Mouse (Mus musculus): ENCODE measurements around the gene Itih5. TPM values are rescaled to one million over a fixed set of nuclear protein-coding genes. Genes with fewer than 3 reads are reported as not detected.

Itih5 gene
- total and polyA plus RNA-seq, 3 experiments = 3.6 to 4.5 (median 4.3) TPM

DNA sequence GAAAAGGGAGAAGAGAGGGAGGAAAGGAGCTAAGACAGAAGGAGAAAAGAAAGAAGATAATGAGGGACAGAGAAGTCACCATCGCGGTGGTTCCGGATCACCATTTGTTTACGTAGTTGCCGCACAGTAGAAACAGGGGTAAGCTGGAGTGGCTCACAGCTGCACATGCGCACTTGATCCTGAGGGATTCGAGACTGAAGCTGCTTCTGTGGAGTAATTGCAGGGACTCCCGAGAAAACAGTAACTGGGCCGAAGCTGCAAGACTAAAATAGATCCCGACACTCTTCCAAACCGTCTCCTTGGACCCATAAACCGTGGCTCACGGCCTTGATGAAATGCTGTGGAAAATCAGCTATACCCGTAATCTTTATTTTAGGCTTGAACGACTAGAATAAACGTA, 16.6 kb downstream of the Itih5 start:
- Histone ChIP-seq H3K27ac (no peak overlapping the region), H3K9ac (ENCODE audit: low read depth, low read length) (no peak overlapping the region), H3K4me1 (ENCODE audit: control insufficient read depth, insufficient read depth, low read length) (no peaks in the 10 kb centered on the region), H3K27me3 (ENCODE audit: control insufficient read depth, insufficient read depth, low read length) (no peaks in the 10 kb centered on the region), H3K36me3 (ENCODE audit: control insufficient read depth, insufficient read depth, low read length) (no peaks in the 10 kb centered on the region), H3K4me3 (no peak overlapping the region), H3K79me2 (replicated peaks; ENCODE audit: control insufficient read depth, insufficient read depth, low read length) (no peaks in the 10 kb centered on the region)
- WGBS = 86% methylated on average over 16 of the region's 16 CpGs
- no peak for DNase-seq
- intact Hi-C loops (cut with DNase I) = no loop called here
- TF ChIP-seq EP300 (IDR thresholded peaks at IDR 0.05; ENCODE audit: insufficient read depth, low read depth, low read length) = no peak
- no peak for TF ChIP-seq POLR2A (IDR thresholded peaks at IDR 0.05; ENCODE audit: insufficient read depth, low read depth, low read length)
- no peak for TF ChIP-seq CTCF (IDR thresholded peaks at IDR 0.05)

DNA sequence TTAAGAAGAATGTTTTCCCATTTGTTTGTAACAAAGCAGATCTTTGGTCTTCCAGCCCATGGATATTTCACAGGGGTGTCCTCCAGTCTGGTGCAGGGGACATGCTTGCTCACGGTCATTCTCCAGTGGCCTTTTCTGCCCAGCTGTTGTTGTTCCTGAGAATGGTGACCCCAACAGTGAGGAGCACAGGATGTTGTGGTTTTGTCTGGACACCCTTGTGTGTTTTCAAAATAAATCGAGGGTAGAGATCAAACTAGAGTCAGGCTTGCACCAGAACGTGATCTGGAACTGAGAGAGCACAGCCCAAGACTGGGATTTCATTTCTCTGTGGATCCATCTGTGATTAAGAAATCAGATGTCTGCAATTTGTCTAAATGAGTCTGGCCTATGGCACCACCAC, 40.2 kb downstream of the Itih5 start:
- intact Hi-C loops (cut with DNase I) = no loop called here
- 38% methylated on average over 3 of the region's 3 CpGs for WGBS
- TF ChIP-seq CTCF (IDR thresholded peaks at IDR 0.05) = no peak
- no peak for TF ChIP-seq POLR2A (IDR thresholded peaks at IDR 0.05; ENCODE audit: insufficient read depth, low read depth, low read length)
- TF ChIP-seq EP300 (IDR thresholded peaks at IDR 0.05; ENCODE audit: insufficient read depth, low read depth, low read length) = no peak
- DNase-seq = peak in 1 of 2 experiments; percentile 18
- Histone ChIP-seq H3K4me1 (ENCODE audit: control insufficient read depth, insufficient read depth, low read length) (no peaks in the 10 kb centered on the region), H3K9ac (ENCODE audit: low read depth, low read length) (no peak overlapping the region), H3K27me3 (ENCODE audit: control insufficient read depth, insufficient read depth, low read length) (no peaks in the 10 kb centered on the region), H3K36me3 (ENCODE audit: control insufficient read depth, insufficient read depth, low read length) (no peaks in the 10 kb centered on the region), H3K27ac (no peak overlapping the region), H3K4me3 (no peak overlapping the region), H3K79me2 (replicated peaks; ENCODE audit: control insufficient read depth, insufficient read depth, low read length) (no peaks in the 10 kb centered on the region)

DNA sequence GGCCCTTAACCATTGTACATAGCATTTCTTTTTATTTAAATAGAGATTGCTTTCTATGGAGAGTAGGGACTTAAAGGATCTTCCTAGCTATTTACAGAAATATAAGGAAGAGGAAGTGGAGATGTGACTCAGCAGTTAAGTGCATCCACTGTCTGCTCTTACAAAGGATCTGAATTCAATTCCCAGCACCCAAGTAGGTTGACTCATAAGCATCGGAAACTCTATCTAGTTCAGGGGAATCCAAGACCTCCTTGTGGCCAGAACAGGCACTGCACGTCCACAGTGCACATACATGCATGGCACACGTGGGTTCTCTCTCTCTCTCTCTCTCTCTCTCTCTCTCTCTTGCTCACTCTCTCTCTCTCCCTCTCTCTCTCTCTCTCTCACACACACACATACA, 41.8 kb downstream of the Itih5 start:
- Histone ChIP-seq H3K36me3 (ENCODE audit: control insufficient read depth, insufficient read depth, low read length) (no peaks in the 10 kb centered on the region), H3K27me3 (ENCODE audit: control insufficient read depth, insufficient read depth, low read length) (no peaks in the 10 kb centered on the region), H3K79me2 (replicated peaks; ENCODE audit: control insufficient read depth, insufficient read depth, low read length) (no peaks in the 10 kb centered on the region), H3K27ac (no peak overlapping the region), H3K9ac (ENCODE audit: low read depth, low read length) (no peak overlapping the region), H3K4me3 (no peak overlapping the region), H3K4me1 (ENCODE audit: control insufficient read depth, insufficient read depth, low read length) (no peaks in the 10 kb centered on the region; the same call in 1 of the 2 replicates)
- TF ChIP-seq EP300 (IDR thresholded peaks at IDR 0.05; ENCODE audit: insufficient read depth, low read depth, low read length) (no peak), POLR2A (IDR thresholded peaks at IDR 0.05; ENCODE audit: insufficient read depth, low read depth, low read length) (no peak), CTCF (IDR thresholded peaks at IDR 0.05) (0 out of 2 replicates have a peak, but pooled peaks have one; percentile 15)
- intact Hi-C loops (cut with DNase I) = no loop called here
- WGBS = 76% methylated on average over 3 of the region's 3 CpGs
- no peak for DNase-seq

DNA sequence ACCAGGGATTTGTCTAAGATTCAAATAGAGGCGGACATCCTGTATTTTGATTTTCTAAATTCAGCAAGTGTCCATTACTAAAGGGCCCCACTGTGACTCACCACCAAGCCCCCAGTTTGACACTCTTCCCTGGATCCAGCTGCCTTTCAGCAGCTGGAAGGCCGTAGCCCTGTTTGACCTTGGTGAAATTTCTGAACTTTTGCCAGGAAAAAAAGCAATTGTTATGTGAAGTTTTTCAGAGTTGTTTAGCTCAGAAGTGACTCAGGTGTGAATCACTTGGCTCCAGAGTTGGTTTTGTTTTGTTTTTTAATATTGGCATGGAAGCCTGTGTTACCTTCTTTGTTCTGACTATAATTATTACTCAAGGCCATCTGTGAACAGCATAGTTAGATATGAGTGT, 46.0 kb downstream of the Itih5 start:
- no peak overlapping the region for H3K9ac ChIP-seq (ENCODE audit: low read depth, low read length)
- TF ChIP-seq POLR2A (IDR thresholded peaks at IDR 0.05; ENCODE audit: insufficient read depth, low read depth, low read length) = no peak
- TF ChIP-seq EP300 (IDR thresholded peaks at IDR 0.05; ENCODE audit: insufficient read depth, low read depth, low read length) = no peak
- TF ChIP-seq CTCF (IDR thresholded peaks at IDR 0.05) = no peak
- no peaks in the 10 kb centered on the region for H3K79me2 ChIP-seq (replicated peaks; ENCODE audit: control insufficient read depth, insufficient read depth, low read length)
- no peaks in the 10 kb centered on the region; the same call in 1 of the 2 replicates for H3K4me1 ChIP-seq (ENCODE audit: control insufficient read depth, insufficient read depth, low read length)
- no peak for DNase-seq
- no peaks in the 10 kb centered on the region for H3K27me3 ChIP-seq (ENCODE audit: control insufficient read depth, insufficient read depth, low read length)
- no peak overlapping the region for H3K4me3 ChIP-seq
- no peak overlapping the region for H3K27ac ChIP-seq
- 40% methylated on average over 2 of the region's 2 CpGs for WGBS
- no peaks in the 10 kb centered on the region for H3K36me3 ChIP-seq (ENCODE audit: control insufficient read depth, insufficient read depth, low read length)
- intact Hi-C loops (cut with DNase I) = no loop called here

DNA sequence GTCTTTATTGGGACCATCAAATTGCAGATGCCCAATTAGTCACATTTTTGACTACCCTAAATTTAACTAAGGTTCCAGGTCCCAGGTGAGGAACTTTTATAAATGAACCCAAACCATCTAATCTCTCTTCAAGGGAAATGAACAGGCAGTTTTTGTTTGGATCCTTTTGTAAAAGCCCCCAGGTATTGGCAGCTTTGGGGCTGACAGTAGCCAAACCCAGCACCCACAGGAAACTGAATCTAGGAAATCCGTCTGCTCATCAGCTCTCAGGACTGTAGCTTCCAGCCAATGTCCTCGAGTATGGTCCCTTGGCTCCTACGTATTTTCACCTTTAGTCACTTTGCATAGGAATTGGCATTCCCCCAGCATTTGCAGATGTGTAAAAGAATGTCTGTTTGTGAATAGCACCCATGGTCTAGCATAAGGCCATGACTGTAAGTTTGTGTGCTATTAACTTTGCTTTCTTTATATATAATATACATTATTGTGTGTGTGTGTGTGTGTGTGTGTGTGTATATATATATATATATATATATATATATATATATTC, 47.4 kb downstream of the Itih5 start:
- H3K27ac ChIP-seq = no peak overlapping the region
- TF ChIP-seq CTCF (IDR thresholded peaks at IDR 0.05) = no peak
- no peak for TF ChIP-seq POLR2A (IDR thresholded peaks at IDR 0.05; ENCODE audit: insufficient read depth, low read depth, low read length)
- no peak for TF ChIP-seq EP300 (IDR thresholded peaks at IDR 0.05; ENCODE audit: insufficient read depth, low read depth, low read length)
- no peak for DNase-seq
- H3K9ac ChIP-seq (ENCODE audit: low read depth, low read length) = no peak overlapping the region
- WGBS = 21% methylated on average over 3 of the region's 3 CpGs
- intact Hi-C loops (cut with DNase I) = no loop called here
- no peak overlapping the region for H3K4me3 ChIP-seq
- no peaks in the 10 kb centered on the region for H3K79me2 ChIP-seq (replicated peaks; ENCODE audit: control insufficient read depth, insufficient read depth, low read length)
- no peaks in the 10 kb centered on the region for H3K27me3 ChIP-seq (ENCODE audit: control insufficient read depth, insufficient read depth, low read length)
- no peaks in the 10 kb centered on the region; the same call in 1 of the 2 replicates for H3K4me1 ChIP-seq (ENCODE audit: control insufficient read depth, insufficient read depth, low read length)
- no peaks in the 10 kb centered on the region for H3K36me3 ChIP-seq (ENCODE audit: control insufficient read depth, insufficient read depth, low read length)

DNA sequence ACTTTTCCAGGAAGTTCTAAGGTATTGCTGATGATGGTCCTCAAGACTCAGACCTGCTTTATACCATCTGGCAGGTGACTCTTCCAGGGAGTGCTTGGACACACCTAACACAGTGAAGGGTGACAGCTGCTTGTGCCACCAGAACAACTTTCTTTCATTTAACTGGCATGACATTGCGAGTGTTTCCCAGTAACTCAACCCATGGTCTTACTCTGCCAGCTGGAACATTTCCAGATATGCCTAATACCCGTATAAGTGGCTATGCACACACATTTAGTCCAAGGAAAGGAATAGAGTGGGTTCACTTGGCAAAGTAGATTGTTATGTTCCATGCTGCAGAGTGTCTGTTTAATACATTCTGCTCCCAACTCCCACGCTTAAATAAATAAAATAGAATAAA, 50.9 kb downstream of the Itih5 start:
- TF ChIP-seq EP300 (IDR thresholded peaks at IDR 0.05; ENCODE audit: insufficient read depth, low read depth, low read length) (no peak), POLR2A (IDR thresholded peaks at IDR 0.05; ENCODE audit: insufficient read depth, low read depth, low read length) (no peak), CTCF (IDR thresholded peaks at IDR 0.05) (no peak)
- intact Hi-C loops (cut with DNase I) = no loop called here
- H3K79me2 ChIP-seq (replicated peaks; ENCODE audit: control insufficient read depth, insufficient read depth, low read length) = no peaks in the 10 kb centered on the region
- no peak overlapping the region for H3K27ac ChIP-seq
- H3K36me3 ChIP-seq (ENCODE audit: control insufficient read depth, insufficient read depth, low read length) = no peaks in the 10 kb centered on the region
- H3K27me3 ChIP-seq (ENCODE audit: control insufficient read depth, insufficient read depth, low read length) = no peaks in the 10 kb centered on the region
- DNase-seq = no peak
- no peak overlapping the region for H3K4me3 ChIP-seq
- WGBS = 67% methylated on average over 3 of the region's 3 CpGs
- H3K9ac ChIP-seq (ENCODE audit: low read depth, low read length) = no peak overlapping the region
- H3K4me1 ChIP-seq (ENCODE audit: control insufficient read depth, insufficient read depth, low read length) = no peaks in the 10 kb centered on the region; the same call in 1 of the 2 replicates
